ENCODE assay signal across 16 mouse cellular contexts in genomic region chr2:131560205-131560919, GRCm38 (mm10). TPM values are rescaled to one million over a fixed set of nuclear protein-coding genes. Genes with fewer than 3 reads are reported as not detected.
A peak's percentile ranks its signal among the peaks of the same experiment; 100 is the strongest.
DNase-seq lines count a peak whose midpoint lies in the region; ATAC-seq and TF ChIP-seq lines count a peak whose summit lies in the region.
"Had no signal": no experiment of that assay in that cellular context is flagged by ENCODE, and none has a peak within 500 bp of the region (broad histone marks: within the 10 kb centered on the region; RNA-seq: fewer than 3 reads in every experiment).

No protein-coding gene starts in this region.

- ATAC-seq in heart, embryonic 15.5 days (replicated peaks; ENCODE audit: insufficient number of reproducible peaks, insufficient read depth, low FRiP score, low read depth) = no peak
- ATAC-seq in liver, embryonic 12.5 days = no peak
- no peak for ATAC-seq in liver, postnatal 0 days
- ATAC-seq in embryonic facial prominence, embryonic 14.5 days (ENCODE audit: low read depth) = no peak
- no peak for ATAC-seq in stomach, embryonic 14.5 days (ENCODE audit: insufficient number of reproducible peaks, insufficient read depth, low FRiP score, low read depth)
- no peak for ATAC-seq in activated CD4-positive, CD25-positive, alpha-beta regulatory T cell, adult 4 months
- ATAC-seq: forebrain, embryonic 16.5 days; midbrain, embryonic 13.5 days had no signal

- DNase-seq in heart, adult 18-20 months = no peak
- DNase-seq in liver, postnatal 0 days = no peak
- DNase-seq in embryonic facial prominence, embryonic 14.5 days (ENCODE audit: low spot score) = no peak
- DNase-seq: cerebellum, adult 9-11 months; gastrocnemius, postnatal 36 days; kidney, postnatal 4 days; lung, postnatal 10 days had no signal

- whole genome bisulfite sequencing in heart, embryonic 15.5 days = 52% methylated on average over 2 of the region's 2 CpGs
- WGBS in liver, embryonic 12.5 days (ENCODE audit: insufficient replicate concordance) = 22% methylated on average over 2 of the region's 2 CpGs
- 40% methylated on average over 2 of the region's 2 CpGs for WGBS in liver, postnatal 0 days (ENCODE audit: insufficient replicate concordance)
- WGBS in embryonic facial prominence, embryonic 14.5 days = 48% methylated on average over 2 of the region's 2 CpGs
- WGBS in stomach, embryonic 14.5 days = 47% methylated on average over 2 of the region's 2 CpGs

- H3K4me2 ChIP-seq in heart, embryonic 15.5 days = peak overlapping the region; percentile 92
- peak overlapping the region; percentile 8; the same call in 1 of the 2 replicates for H3K4me2 ChIP-seq in liver, embryonic 12.5 days
- no peak overlapping the region for H3K4me2 ChIP-seq in liver, postnatal 0 days (ENCODE audit: low read depth, low read length)
- H3K4me2 ChIP-seq in embryonic facial prominence, embryonic 14.5 days (ENCODE audit: low read depth, low read length) = peak overlapping the region; percentile 90; the same call in 1 of the 2 replicates
- peak overlapping the region; percentile 18; the same call in 1 of the 2 replicates for H3K4me2 ChIP-seq in stomach, embryonic 14.5 days (replicated peaks; ENCODE audit: low read depth, low read length)

- TF ChIP-seq CTCF in liver, postnatal 0 days (IDR thresholded peaks at IDR 0.05; ENCODE audit: low read depth) = no peak

- no peak overlapping the region for H3K9ac ChIP-seq in heart, embryonic 15.5 days
- H3K9ac ChIP-seq in liver, embryonic 12.5 days = no peak overlapping the region
- H3K9ac ChIP-seq in liver, postnatal 0 days (replicated peaks) = no peak overlapping the region
- H3K9ac ChIP-seq in embryonic facial prominence, embryonic 14.5 days (ENCODE audit: low read depth, low read length) = no peak overlapping the region
- H3K9ac ChIP-seq in stomach, embryonic 14.5 days (replicated peaks; ENCODE audit: low read depth, low read length) = no peak overlapping the region
- H3K9ac ChIP-seq: hindbrain, embryonic 15.5 days; midbrain, embryonic 13.5 days; neural tube, embryonic 12.5 days had no signal

- H3K36me3 ChIP-seq in heart, embryonic 15.5 days = no peaks in the 10 kb centered on the region
- no peaks in the 10 kb centered on the region for H3K36me3 ChIP-seq in liver, embryonic 12.5 days
- no peaks in the 10 kb centered on the region for H3K36me3 ChIP-seq in liver, postnatal 0 days (replicated peaks; ENCODE audit: insufficient read depth, low read length)
- no peaks in the 10 kb centered on the region for H3K36me3 ChIP-seq in embryonic facial prominence, embryonic 14.5 days (ENCODE audit: control insufficient read depth, insufficient read depth, low read length)
- no peaks in the 10 kb centered on the region for H3K36me3 ChIP-seq in stomach, embryonic 14.5 days (ENCODE audit: control insufficient read depth, insufficient read depth, low read length)
- H3K36me3 ChIP-seq: hindbrain, embryonic 15.5 days; midbrain, embryonic 13.5 days; neural tube, embryonic 12.5 days had no signal

- H3K4me3 ChIP-seq in heart, embryonic 15.5 days = peak overlapping the region; percentile 68
- H3K4me3 ChIP-seq in liver, embryonic 12.5 days = no peak overlapping the region; the same call in 1 of the 2 replicates
- no peak overlapping the region for H3K4me3 ChIP-seq in liver, postnatal 0 days (ENCODE audit: low read depth, low read length)
- peak overlapping the region; percentile 54 for H3K4me3 ChIP-seq in embryonic facial prominence, embryonic 14.5 days (ENCODE audit: low read depth, low read length)
- H3K4me3 ChIP-seq in stomach, embryonic 14.5 days (ENCODE audit: low read depth, low read length) = no peak overlapping the region

- peaks cover 80% of the 10 kb centered on the region for H3K27me3 ChIP-seq in heart, embryonic 15.5 days
- peaks cover 94% of the 10 kb centered on the region for H3K27me3 ChIP-seq in liver, embryonic 12.5 days (replicated peaks)
- peaks cover 59% of the 10 kb centered on the region for H3K27me3 ChIP-seq in liver, postnatal 0 days (ENCODE audit: insufficient read depth, low read length)
- peaks cover 74% of the 10 kb centered on the region for H3K27me3 ChIP-seq in embryonic facial prominence, embryonic 14.5 days (replicated peaks; ENCODE audit: control insufficient read depth, insufficient read depth, low read length)
- H3K27me3 ChIP-seq in stomach, embryonic 14.5 days (ENCODE audit: control insufficient read depth, insufficient read depth, low read length) = peaks cover 44% of the 10 kb centered on the region

- no peak for TF ChIP-seq EP300 in liver, postnatal 0 days (IDR thresholded peaks at IDR 0.05; ENCODE audit: low read depth)

- no peak overlapping the region for H3K27ac ChIP-seq in heart, embryonic 15.5 days
- H3K27ac ChIP-seq in liver, embryonic 12.5 days = no peak overlapping the region
- H3K27ac ChIP-seq in liver, postnatal 0 days (ENCODE audit: low read depth) = no peak overlapping the region
- H3K27ac ChIP-seq in embryonic facial prominence, embryonic 14.5 days (replicated peaks; ENCODE audit: low read depth, low read length) = no peak overlapping the region
- H3K27ac ChIP-seq in stomach, embryonic 14.5 days (ENCODE audit: low read length) = no peak overlapping the region
- H3K27ac ChIP-seq: hindbrain, embryonic 15.5 days; midbrain, embryonic 13.5 days; neural tube, embryonic 12.5 days had no signal

- no peaks in the 10 kb centered on the region for H3K9me3 ChIP-seq in heart, embryonic 15.5 days (replicated peaks)
- H3K9me3 ChIP-seq in liver, embryonic 12.5 days (replicated peaks) = no peaks in the 10 kb centered on the region
- no peaks in the 10 kb centered on the region for H3K9me3 ChIP-seq in liver, postnatal 0 days (ENCODE audit: low read length)
- H3K9me3 ChIP-seq in embryonic facial prominence, embryonic 14.5 days (ENCODE audit: control insufficient read depth, low read length) = no peaks in the 10 kb centered on the region
- H3K9me3 ChIP-seq in stomach, embryonic 14.5 days (ENCODE audit: control insufficient read depth, low read depth, low read length) = no peaks in the 10 kb centered on the region
- H3K9me3 ChIP-seq: hindbrain, embryonic 15.5 days; midbrain, embryonic 13.5 days; neural tube, embryonic 12.5 days had no signal

- H3K4me1 ChIP-seq in heart, embryonic 15.5 days (replicated peaks) = peaks cover 23% of the 10 kb centered on the region
- no peaks in the 10 kb centered on the region; the same call in 1 of the 2 replicates for H3K4me1 ChIP-seq in liver, embryonic 12.5 days
- no peaks in the 10 kb centered on the region for H3K4me1 ChIP-seq in liver, postnatal 0 days (ENCODE audit: insufficient read depth)
- H3K4me1 ChIP-seq in embryonic facial prominence, embryonic 14.5 days (ENCODE audit: control insufficient read depth, insufficient read depth, low read length) = peaks cover 8% of the 10 kb centered on the region; the same call in 1 of the 2 replicates
- H3K4me1 ChIP-seq in stomach, embryonic 14.5 days (ENCODE audit: control insufficient read depth, insufficient read depth, low read length) = no peaks in the 10 kb centered on the region

RNA-seq across cellular contexts. Expression of gene Adra1d, which starts 1.7 kb away (rescaled TPM):
- polyA plus RNA-seq in heart, embryonic 15.5 days (2015; fragmentation: Nextera tagmentation; extraction: Ambion mirVana) = 0.62 and 1.7 TPM in 2 replicates
- total RNA-seq in heart, adult 18-20 months (2021) = 1 to 10 TPM; 3.4 to 4.1 TPM
- polyA plus RNA-seq in liver, embryonic 12.5 days (2016; fragmentation: Nextera tagmentation; extraction: Ambion mirVana) = 1.3 and 1.4 TPM in 2 replicates
- 0.09 and 0.17 TPM in 2 replicates for polyA plus RNA-seq in liver, postnatal 0 days (2015; fragmentation: Nextera tagmentation; extraction: Ambion mirVana)
- polyA plus RNA-seq in embryonic facial prominence, embryonic 14.5 days (2014; fragmentation: Nextera tagmentation; extraction: Ambion mirVana) = 1.6 TPM in 2 replicates
- 0.17 and 0.22 TPM in 2 replicates for polyA plus RNA-seq in stomach, embryonic 14.5 days (2014; fragmentation: Nextera tagmentation; extraction: Ambion mirVana)
- polyA plus RNA-seq in activated CD4-positive, CD25-positive, alpha-beta regulatory T cell, adult 4 months (2017; shearing (Covaris generic)) = not detected
- total RNA-seq: CH12.LX had no signal
- polyA plus RNA-seq: midbrain, embryonic 13.5 days had no signal

Comparison
In these comparisons a context has a peak if more than half of its experiments do, and no peak if none do; other contexts are left out.
1. H3K4me3 ChIP-seq: peak in heart, embryonic 15.5 days (single experiment) and embryonic facial prominence, embryonic 14.5 days (single experiment); none in liver, embryonic 12.5 days (single experiment), liver, postnatal 0 days (single experiment) and stomach, embryonic 14.5 days (single experiment).